8 mouse cellular contexts compared by ENCODE assay signal in genomic region chr1:180386951-180387749, GRCm38 (mm10). TPM values are rescaled to one million over a fixed set of nuclear protein-coding genes. Genes with fewer than 3 reads are reported as not detected.
DNase-seq lines count a peak whose midpoint lies in the region; ATAC-seq lines count a peak whose summit lies in the region.

No protein-coding gene starts in this region.

- no peaks in the 10 kb centered on the region for H3K36me3 ChIP-seq in forebrain, embryonic 16.5 days (ENCODE audit: control insufficient read depth, insufficient read depth)
- H3K36me3 ChIP-seq in lung, embryonic 15.5 days = no peaks in the 10 kb centered on the region

- peak; percentile 100 for DNase-seq in ES-CJ7 (ENCODE audit: low read depth, low spot score)
- DNase-seq in cerebellum, adult 11-12 months = peak; percentile 99
- peak; percentile 99 for DNase-seq in heart, postnatal 4 days
- DNase-seq in layer of hippocampus, adult 8-10 months (ENCODE audit: low spot score in 2 of 2) = peak; percentile 98
- peak; percentile 99 for DNase-seq in ovary, adult 18-20 months (ENCODE audit: low spot score)
- peak; percentile 97 for DNase-seq in thymus, postnatal 0 days (ENCODE audit: low spot score)

- no peaks in the 10 kb centered on the region for H3K27me3 ChIP-seq in forebrain, embryonic 16.5 days (replicated peaks; ENCODE audit: control insufficient read depth, insufficient read depth, low read length)
- no peaks in the 10 kb centered on the region for H3K27me3 ChIP-seq in lung, embryonic 15.5 days

- H3K27ac ChIP-seq in forebrain, embryonic 16.5 days (ENCODE audit: low read length) = peak overlapping the region; percentile 43; the same call in 1 of the 2 replicates
- H3K27ac ChIP-seq in lung, embryonic 15.5 days = peak overlapping the region; percentile 93

- H3K4me2 ChIP-seq in forebrain, embryonic 16.5 days (ENCODE audit: low read length) = peak overlapping the region; percentile 67
- peak overlapping the region; percentile 67 for H3K4me2 ChIP-seq in lung, embryonic 15.5 days

- ATAC-seq in forebrain, embryonic 16.5 days = peak; percentile 98
- peak; percentile 98 for ATAC-seq in lung, embryonic 15.5 days (ENCODE audit: borderline replicate concordance, extremely low read depth, low FRiP score, low TSS enrichment)

- WGBS in forebrain, embryonic 16.5 days = 1% methylated on average over 27 of the region's 27 CpGs
- under 1% methylated on average over 27 of the region's 27 CpGs for WGBS in lung, embryonic 15.5 days

- H3K9me3 ChIP-seq in forebrain, embryonic 16.5 days (ENCODE audit: control insufficient read depth, low read length) = no peaks in the 10 kb centered on the region
- no peaks in the 10 kb centered on the region for H3K9me3 ChIP-seq in lung, embryonic 15.5 days

- peak overlapping the region; percentile 33 for H3K9ac ChIP-seq in forebrain, embryonic 16.5 days (replicated peaks; ENCODE audit: low read depth, low read length)
- peak overlapping the region; percentile 36 for H3K9ac ChIP-seq in lung, embryonic 15.5 days

- H3K4me3 ChIP-seq in forebrain, embryonic 16.5 days (replicated peaks; ENCODE audit: low read length) = peak overlapping the region; percentile 44
- peak overlapping the region; percentile 41 for H3K4me3 ChIP-seq in lung, embryonic 15.5 days

- H3K4me1 ChIP-seq in forebrain, embryonic 16.5 days (replicated peaks; ENCODE audit: control insufficient read depth, insufficient read depth, low read length) = peaks cover 10% of the 10 kb centered on the region
- H3K4me1 ChIP-seq in lung, embryonic 15.5 days = peaks cover 53% of the 10 kb centered on the region

RNA-seq across cellular contexts. Expression of gene Itpkb, which starts 56.9 kb away (rescaled TPM):
- 2.0 and 2.4 TPM in 2 replicates for polyA plus RNA-seq in forebrain, embryonic 16.5 days (2015; fragmentation: Nextera tagmentation; extraction: Ambion mirVana)
- 10 to 100 TPM; 62.2 to 67.2 TPM for total RNA-seq in heart, postnatal 4 days (2021)
- total RNA-seq in layer of hippocampus, adult 8-10 months (2022) = 10 to 100 TPM; 26.6 to 39.1 (median 32.4) TPM
- 9.9 and 10.9 TPM in 2 replicates for polyA plus RNA-seq in lung, embryonic 15.5 days (2015; fragmentation: Nextera tagmentation; extraction: Ambion mirVana)
- polyA plus RNA-seq in thymus, postnatal 0 days (2015; fragmentation: Nextera tagmentation; extraction: Ambion mirVana) = 12.4 and 17.6 TPM in 2 replicates

Comparison
In these comparisons a context has a peak if more than half of its experiments do, and no peak if none do; other contexts are left out.
1. Peak in every context shown above with its lines: DNase-seq, ATAC-seq, H3K4me3 ChIP-seq and H3K27ac ChIP-seq.